Mouse (Mus musculus) spleen, adult 2 months (tissue): Measurements from ENCODE around the gene Rab3c. TPM values are rescaled to one million over a fixed set of nuclear protein-coding genes. Genes with fewer than 3 reads are reported as not detected.

Experiments used
- DNase-seq, 2 experiments: peaks; one replicate each; pipeline versions ENCODE4 v3.0.0 to v3.0.0-alpha.2; 2012 to 2021; ENCODE audit warnings: low spot score in 2 of 2, low read depth in 1 of 2
- H3K27ac ChIP-seq: fragments of 200-500 bp; 2 replicates; pipeline ENCODE4 v1.5.1; 2012; ENCODE audit warnings: low read length, inconsistent platforms; ENCODE audit not compliant: insufficient read depth
- H3K27me3 ChIP-seq: fragments of 200-500 bp; 2 replicates; pipeline ENCODE4 v1.6.1; 2012; ENCODE audit warnings: mild to moderate bottlenecking, moderate library complexity, low read length, inconsistent platforms; ENCODE audit not compliant: control insufficient read depth, insufficient read depth
- H3K36me3 ChIP-seq: fragments of 200-500 bp; 2 replicates; pipeline ENCODE4 v1.6.1; 2012; ENCODE audit warnings: mild to moderate bottlenecking, low read length, inconsistent platforms; ENCODE audit not compliant: control insufficient read depth, insufficient read depth
- H3K4me1 ChIP-seq: fragments of 200-500 bp; 2 replicates; pipeline ENCODE4 v1.6.1; 2011; ENCODE audit warnings: inconsistent platforms; ENCODE audit not compliant: control insufficient read depth, insufficient read depth, insufficient read length
- H3K4me3 ChIP-seq: fragments of 200-500 bp; 2 replicates; pipeline ENCODE4 v1.5.1; 2011; ENCODE audit warnings: mild to moderate bottlenecking, inconsistent platforms; ENCODE audit not compliant: insufficient read depth, insufficient read length; ENCODE audit errors: extremely low read depth
- CTCF ChIP-seq: fragments of 200-500 bp; IDR thresholded peaks from 2 replicates; pipeline ENCODE4 v1.5.1; 2011; ENCODE audit warnings: mild to moderate bottlenecking, inconsistent platforms; ENCODE audit not compliant: insufficient read depth, insufficient read length, insufficient replicate concordance; ENCODE audit errors: extremely low read depth
- POLR2A ChIP-seq: fragments of 200-500 bp; IDR thresholded peaks from 2 replicates; pipeline ENCODE4 v1.6.1; 2011; ENCODE audit warnings: low read depth, low read length, inconsistent platforms
- whole genome bisulfite sequencing: fragments of 180-500 bp; shearing (Covaris S2); methylation state at CpG from one replicate; pipeline ENCODE4 v1.1.7; 2018; 5-methylcytosine and 5-hydroxymethylcytosine counted together
- polyA plus RNA-seq: library from polyadenylated mRNA; depleted of rRNA; stranded (reverse); fragments of >200 nt; gene quantifications from 2 replicates; pipeline ENCODE4 v1.2.3, GENCODE M21; 2012

The Rab3c gene
- polyA plus RNA-seq, 1 experiment = not detected

- WGBS = 91% methylated on average over 3 of the region's 3 CpGs
- Histone ChIP-seq H3K27me3 (no peaks in the 10 kb centered on the region), H3K4me3 (no peak overlapping the region), H3K27ac (no peak overlapping the region), H3K36me3 (no peaks in the 10 kb centered on the region), H3K4me1 (no peaks in the 10 kb centered on the region)
- DNase-seq = no peak
- TF ChIP-seq POLR2A = no peak
- no peak for TF ChIP-seq CTCF
These were observed 114.0 kb downstream of the Rab3c start for GRCm38 (mm10) chr13:110166622-110167330.

GRCm38 (mm10) chr13:110159980-110160379 lies 120.8 kb downstream of the Rab3c start:
- Histone ChIP-seq H3K4me1 (no peaks in the 10 kb centered on the region), H3K36me3 (no peaks in the 10 kb centered on the region), H3K27ac (no peak overlapping the region), H3K4me3 (no peak overlapping the region), H3K27me3 (no peaks in the 10 kb centered on the region)
- WGBS = 83% methylated on average over 4 of the region's 4 CpGs
- no peak for DNase-seq
- TF ChIP-seq CTCF (no peak), POLR2A (no peak)

- Histone ChIP-seq H3K4me1 (no peaks in the 10 kb centered on the region), H3K27me3 (no peaks in the 10 kb centered on the region), H3K4me3 (no peak overlapping the region), H3K36me3 (no peaks in the 10 kb centered on the region), H3K27ac (no peak overlapping the region)
- TF ChIP-seq POLR2A (no peak), CTCF (no peak)
- WGBS = 82% methylated on average over 7 of the region's 7 CpGs
- no peak for DNase-seq
These were observed 121.9 kb downstream of the Rab3c start for GRCm38 (mm10) chr13:110158588-110159519.

- Histone ChIP-seq H3K4me1 (no peaks in the 10 kb centered on the region), H3K27me3 (no peaks in the 10 kb centered on the region), H3K4me3 (no peak overlapping the region), H3K36me3 (no peaks in the 10 kb centered on the region), H3K27ac (no peak overlapping the region)
- WGBS = 71% methylated on average over 3 of the region's 3 CpGs
- no peak for TF ChIP-seq CTCF
- TF ChIP-seq POLR2A = no peak
- no peak for DNase-seq
These were observed 135.3 kb downstream of the Rab3c start for GRCm38 (mm10) chr13:110145545-110145944.

GRCm38 (mm10) chr13:110145019-110145418 lies 135.8 kb downstream of the Rab3c start:
- 82% methylated on average over 8 of the region's 8 CpGs for WGBS
- Histone ChIP-seq H3K36me3 (no peaks in the 10 kb centered on the region), H3K27me3 (no peaks in the 10 kb centered on the region), H3K4me3 (no peak overlapping the region), H3K4me1 (no peaks in the 10 kb centered on the region), H3K27ac (no peak overlapping the region)
- TF ChIP-seq POLR2A (no peak), CTCF (no peak)
- DNase-seq = no peak

- no peak overlapping the region for H3K27ac ChIP-seq
- TF ChIP-seq POLR2A (no peak), CTCF (no peak)
- no peaks in the 10 kb centered on the region for H3K36me3 ChIP-seq
- no peak for DNase-seq
- H3K4me3 ChIP-seq = no peak overlapping the region
- H3K4me1 ChIP-seq = no peaks in the 10 kb centered on the region
- 66% methylated on average over 5 of the region's 5 CpGs for WGBS
- no peaks in the 10 kb centered on the region for H3K27me3 ChIP-seq
These were observed 141.5 kb downstream of the Rab3c start for GRCm38 (mm10) chr13:110139339-110139738.

- no peak overlapping the region for H3K27ac ChIP-seq
- no peak for DNase-seq
- no peaks in the 10 kb centered on the region for H3K4me1 ChIP-seq
- no peak for TF ChIP-seq CTCF
- TF ChIP-seq POLR2A = no peak
- WGBS = 91% methylated on average over 5 of the region's 5 CpGs
- no peaks in the 10 kb centered on the region for H3K27me3 ChIP-seq
- H3K4me3 ChIP-seq = no peak overlapping the region
- no peaks in the 10 kb centered on the region for H3K36me3 ChIP-seq
These were observed 142.2 kb downstream of the Rab3c start for GRCm38 (mm10) chr13:110138644-110139043.
